Mouse (Mus musculus) layer of hippocampus, postnatal 36 days (tissue): ENCODE results near the gene Dync2li1. TPM values are rescaled to one million over a fixed set of nuclear protein-coding genes. Genes with fewer than 3 reads are reported as not detected.

Experiments used
- DNase-seq, 2 experiments: peaks; one replicate each; pipeline ENCODE4 v3.0.0; 2022
- total RNA-seq, 2 experiments: library from RNA; stranded (reverse); gene quantifications; 2 replicates each; pipeline ENCODE4 v1.2.3; 2021

The Dync2li1 gene
- total RNA-seq, 2 experiments from 2014 or later, result 19.1 TPM

- DNase-seq, result no peak
Observed at GRCm38 (mm10) chr17:84646477-84646876, 20.2 kb downstream of the Dync2li1 start.

GRCm38 (mm10) chr17:84647630-84648029 lies 21.3 kb downstream of the Dync2li1 start:
- DNase-seq, result no peak

GRCm38 (mm10) chr17:84650302-84651017 lies 24.2 kb downstream of the Dync2li1 start:
- DNase-seq, result no peak

DNA sequence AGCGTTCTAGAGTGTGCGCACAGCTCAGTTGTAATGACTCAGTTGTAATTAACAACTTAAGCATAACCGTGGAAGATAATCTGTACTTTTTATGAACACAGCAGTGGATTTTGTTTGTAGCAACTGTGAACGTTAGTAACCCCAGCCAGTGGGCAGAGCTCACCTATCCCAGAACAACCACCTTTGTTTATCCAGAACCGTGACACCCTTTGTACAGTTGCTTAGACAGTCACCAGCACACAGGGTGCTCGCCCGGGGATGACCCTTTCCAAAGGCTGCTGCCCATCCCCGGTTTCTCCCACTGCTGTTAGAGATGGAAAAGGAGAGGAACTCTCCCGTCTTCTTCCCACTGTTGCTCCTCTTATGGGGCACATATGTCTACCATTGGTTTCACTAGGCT lies 27.2 kb downstream of the Dync2li1 start:
- no peak for DNase-seq

DNA sequence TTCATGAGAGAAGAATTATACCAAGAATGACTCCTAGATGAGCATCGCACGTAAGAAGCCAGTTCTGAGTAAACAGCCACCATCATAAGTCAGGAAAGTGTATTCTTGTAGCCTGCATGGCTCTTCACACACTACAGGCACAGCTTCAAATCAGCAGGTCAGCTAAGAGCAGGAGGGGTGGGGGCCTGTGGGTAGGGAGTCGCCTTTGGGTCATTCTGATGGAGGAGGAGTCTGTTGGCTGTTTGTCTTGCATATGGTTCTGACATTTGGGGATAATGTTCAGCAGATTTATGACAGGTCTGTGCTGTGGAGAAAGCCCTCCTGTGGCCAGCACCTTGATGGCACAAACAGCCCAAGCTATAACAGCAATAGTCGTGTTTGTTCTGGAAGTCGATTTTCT lies 29.9 kb downstream of the Dync2li1 start:
- no peak for DNase-seq

GRCm38 (mm10) chr17:84656653-84657421 lies 30.5 kb downstream of the Dync2li1 start:
- DNase-seq, result no peak

GRCm38 (mm10) chr17:84657422-84657732 lies 31.1 kb downstream of the Dync2li1 start:
- no peak for DNase-seq

DNA sequence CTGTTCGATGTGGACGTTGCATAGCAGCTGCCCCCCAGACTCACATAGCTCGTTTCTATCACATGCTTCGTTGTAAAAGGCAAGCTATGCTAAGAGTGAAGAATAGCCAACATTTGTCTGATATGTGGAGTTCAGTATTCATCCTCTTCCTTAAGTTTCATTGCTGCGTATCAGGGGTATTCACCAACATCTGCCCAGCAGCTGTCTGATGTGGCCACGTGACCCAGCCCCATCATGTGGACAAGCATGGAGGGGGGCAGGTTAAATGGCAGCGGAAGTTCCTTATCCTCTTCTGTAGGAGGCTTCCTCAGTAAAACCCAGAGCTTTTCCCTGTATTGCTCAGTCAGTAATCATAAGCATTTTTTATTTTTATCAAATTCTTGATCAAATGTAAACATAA lies 31.5 kb downstream of the Dync2li1 start:
- DNase-seq, result no peak

- DNase-seq, result no peak
Observed at GRCm38 (mm10) chr17:84658195-84658594, 31.9 kb downstream of the Dync2li1 start.

DNA sequence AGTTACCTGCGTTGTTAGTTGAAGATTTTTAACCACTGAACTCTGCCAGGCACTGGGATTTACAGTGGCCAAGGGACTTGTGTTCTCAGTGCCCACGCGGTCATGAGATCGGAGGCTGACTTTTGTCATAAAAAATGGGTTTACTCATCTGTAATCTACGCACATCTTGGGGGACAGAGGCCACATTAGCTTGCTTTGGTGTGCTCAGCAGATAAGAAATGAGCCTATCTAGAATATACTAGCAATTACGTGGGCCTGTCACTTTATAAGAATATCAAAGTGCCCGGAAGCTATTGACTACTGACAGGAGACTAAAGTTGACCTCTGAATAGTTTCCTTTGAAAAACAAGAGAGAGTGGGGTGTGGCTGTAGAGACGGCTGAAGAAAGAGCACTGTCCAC lies 32.7 kb downstream of the Dync2li1 start:
- no peak for DNase-seq

GRCm38 (mm10) chr17:84665053-84665452 lies 38.8 kb downstream of the Dync2li1 start:
- no peak for DNase-seq

DNA sequence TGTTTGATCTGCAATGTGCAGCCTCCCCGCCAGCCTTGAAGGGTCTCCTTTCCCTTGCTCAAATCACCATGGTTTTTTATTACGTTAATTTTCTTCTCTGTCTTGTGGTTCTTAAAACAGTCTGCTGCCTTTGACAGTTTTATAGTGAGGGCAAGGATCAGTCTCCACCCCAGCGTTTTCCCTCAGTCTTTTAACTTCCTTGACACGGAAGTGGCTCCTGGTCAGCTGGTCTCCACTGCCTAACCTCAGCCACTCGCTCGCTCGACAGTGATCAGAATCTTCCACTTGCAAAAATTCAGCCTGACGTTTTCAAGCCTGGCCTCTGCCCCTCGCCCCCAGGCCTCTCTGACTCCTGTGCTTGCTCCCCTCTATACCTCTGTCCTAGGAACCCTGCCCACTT lies 39.4 kb downstream of the Dync2li1 start:
- DNase-seq, result no peak

- DNase-seq, result no peak
Observed at GRCm38 (mm10) chr17:84667848-84668247, 41.6 kb downstream of the Dync2li1 start.

DNA sequence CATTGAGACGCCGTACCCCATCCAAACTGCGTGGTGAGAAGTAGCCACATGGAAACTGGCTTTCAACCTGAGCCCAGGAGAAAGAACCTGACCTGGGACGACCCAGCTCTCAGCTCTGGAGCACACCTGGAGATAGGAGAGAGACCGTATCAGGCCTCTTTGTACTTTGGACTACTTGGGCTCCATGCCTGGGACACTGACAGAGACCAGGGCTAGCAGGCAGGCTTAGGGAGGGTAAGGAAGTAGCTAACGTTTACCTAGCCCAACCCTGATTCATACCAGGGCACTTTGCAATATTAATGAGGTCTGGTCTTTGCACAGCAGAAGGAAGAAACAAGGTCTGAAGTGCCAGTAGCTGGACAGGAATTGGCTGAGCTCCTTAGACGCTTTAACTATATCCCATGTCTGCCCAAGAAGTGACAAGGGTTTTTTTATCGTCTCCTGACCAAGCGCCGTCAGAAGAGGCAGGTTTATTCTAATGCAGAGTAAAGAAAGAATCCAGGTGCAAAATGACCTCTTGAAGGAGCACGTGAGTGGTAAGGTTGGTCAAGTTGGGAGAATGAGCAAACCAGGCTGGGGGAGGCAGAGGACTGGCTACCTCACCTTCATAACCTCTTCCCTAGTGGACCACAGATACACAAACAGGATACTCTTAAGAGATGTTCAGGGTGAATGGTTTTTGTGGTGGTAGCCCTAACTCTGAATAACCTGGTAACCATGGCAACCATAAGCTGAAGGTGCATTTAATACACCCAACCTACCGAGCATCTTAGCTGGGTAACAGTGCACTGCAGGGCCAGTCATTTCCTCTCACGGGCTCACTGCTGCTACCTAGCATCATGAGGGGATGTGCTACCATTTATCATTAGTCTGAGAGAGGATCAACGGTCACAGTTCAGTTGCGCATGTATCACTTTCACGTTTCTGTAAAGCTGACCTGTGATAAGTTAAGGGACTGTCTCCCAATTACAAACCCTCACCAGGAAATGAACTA lies 46.4 kb downstream of the Dync2li1 start:
- no peak for DNase-seq

DNA sequence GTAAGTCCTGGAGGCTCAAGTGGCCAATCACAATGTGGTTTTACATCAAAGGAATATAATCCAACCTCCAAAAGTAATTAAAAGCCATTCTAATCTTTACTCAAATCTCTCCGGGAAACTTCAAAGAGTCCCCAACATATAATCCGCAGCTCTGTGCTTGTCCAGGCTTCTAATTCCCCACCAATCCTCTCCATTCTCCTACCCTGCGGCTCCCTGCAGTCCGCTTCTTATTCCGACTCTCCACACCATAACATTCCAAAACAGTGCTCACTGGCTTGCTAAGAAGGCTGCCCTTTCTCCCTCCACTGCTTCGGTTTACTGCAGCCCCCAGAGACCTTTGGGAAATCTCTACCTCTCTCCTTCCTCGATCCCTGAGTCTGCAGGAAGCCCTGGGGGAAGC lies 47.8 kb downstream of the Dync2li1 start:
- DNase-seq, result no peak

GRCm38 (mm10) chr17:84675204-84675603 lies 48.9 kb downstream of the Dync2li1 start:
- DNase-seq, result no peak

DNA sequence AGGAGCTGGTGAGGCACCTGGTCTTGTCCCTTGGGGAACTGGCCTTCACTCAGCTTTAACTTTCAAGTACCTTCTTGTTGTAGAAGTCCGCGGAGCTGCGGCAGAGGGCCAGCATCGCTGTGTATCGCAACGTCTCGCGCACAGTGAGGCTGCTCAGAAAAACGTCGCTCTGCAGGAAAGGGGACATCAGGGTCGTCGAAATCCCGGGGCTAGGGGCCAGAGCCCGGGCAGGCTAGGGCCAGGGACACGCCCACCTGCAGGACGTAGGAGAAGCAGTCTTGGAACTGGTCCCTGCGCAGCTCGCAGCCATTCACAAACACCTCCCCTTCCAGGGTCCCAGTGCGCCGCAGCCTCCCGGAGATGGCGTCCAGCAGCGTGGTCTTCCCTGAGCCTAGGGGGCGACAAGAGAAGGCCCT lies 49.7 kb downstream of the Dync2li1 start, which contains the start of gene Abcg8:
Gene Abcg8, plus strand, starts transcription at position 352 of the 416 bp plus-strand sequence.
- DNase-seq, result no peak

DNA sequence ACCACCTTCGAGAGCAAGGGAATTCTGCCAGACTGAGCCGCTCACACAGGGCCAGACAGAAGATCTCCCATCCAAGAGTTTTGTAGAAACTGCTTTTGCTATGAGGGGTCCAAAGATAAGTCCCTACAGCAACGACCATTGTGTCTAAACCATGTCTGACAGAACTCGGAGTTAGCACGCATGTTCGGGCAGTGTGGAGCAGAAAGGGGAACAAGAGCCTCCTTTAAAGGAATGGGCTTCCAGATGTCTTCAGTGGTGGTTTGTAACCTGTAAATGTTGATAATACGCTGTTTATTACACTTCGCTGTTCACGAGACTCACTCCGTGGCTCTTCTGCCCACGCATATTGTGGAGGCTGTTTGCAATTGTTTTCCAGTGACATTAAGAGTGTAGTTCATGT lies 51.3 kb downstream of the Dync2li1 start:
- DNase-seq, result no peak

GRCm38 (mm10) chr17:84681670-84682069 lies 55.4 kb downstream of the Dync2li1 start:
- DNase-seq, result no peak

GRCm38 (mm10) chr17:84682734-84683717 lies 56.7 kb downstream of the Dync2li1 start, which contains the start of gene Abcg5:
Gene Abcg5 (minus strand): TSS chr17:84683011.
- DNase-seq, result no peak

DNA sequence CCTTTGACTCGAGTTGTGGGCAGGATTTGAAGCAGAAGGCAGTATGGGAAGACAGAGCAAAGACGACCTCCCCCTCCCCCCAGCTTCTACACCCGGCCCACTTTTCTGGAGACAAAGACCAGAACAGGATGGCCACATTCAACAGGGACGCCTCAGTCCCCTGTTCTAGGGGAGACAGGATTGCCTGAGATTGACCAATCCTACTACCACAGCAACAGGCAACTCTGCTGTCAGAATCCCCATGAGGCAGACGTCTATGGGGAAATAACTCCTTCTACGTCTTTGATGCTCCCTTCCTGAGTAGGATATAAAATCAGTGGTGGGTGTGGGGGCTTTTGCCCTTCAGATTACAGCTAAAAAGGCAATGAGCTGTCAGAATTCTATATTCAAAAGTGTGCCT lies 58.0 kb downstream of the Dync2li1 start:
- DNase-seq, result no peak
